Mouse (Mus musculus): Measurements from ENCODE around the gene Adgrg6. TPM values are rescaled to one million over a fixed set of nuclear protein-coding genes. Genes with fewer than 3 reads are reported as not detected.

Gene Adgrg6
- total RNA-seq, 2 experiments from 2014 or later, result 2.3 to 2.6 TPM

DNA sequence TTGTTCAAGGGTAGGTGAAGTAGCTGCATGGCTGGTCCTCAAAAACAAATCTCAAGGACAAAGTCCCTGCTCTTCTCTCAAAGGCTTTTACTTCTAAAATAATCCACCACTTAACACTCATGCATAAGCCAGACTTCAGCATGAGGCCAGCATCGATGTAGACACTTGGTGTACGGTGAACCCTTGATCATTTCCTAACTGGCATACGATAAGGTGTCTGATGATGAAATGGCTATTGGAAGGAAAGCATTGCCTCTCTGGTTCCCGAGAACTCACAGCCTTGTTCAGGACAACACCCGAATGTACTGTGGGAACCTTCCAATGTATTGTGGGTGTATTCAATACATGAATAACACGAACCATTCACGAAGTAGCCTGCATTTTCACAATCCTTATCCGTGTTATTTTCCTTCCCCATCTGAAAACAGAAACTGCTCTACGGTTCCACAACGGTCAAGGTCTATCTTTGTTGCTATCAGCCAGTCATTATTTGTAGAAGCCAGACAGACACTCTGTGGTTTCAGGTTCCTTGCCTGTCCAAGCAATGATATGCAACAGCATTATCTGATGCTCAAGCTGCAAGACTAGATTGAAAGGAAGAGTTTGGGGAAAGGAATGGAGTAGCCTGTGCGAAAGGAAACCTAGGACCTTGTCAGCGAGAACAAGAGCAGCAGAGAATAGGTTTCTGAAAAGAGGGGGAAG is 99.7 kb downstream of the Adgrg6 start:
- intact Hi-C loops (cut with DNase I; ENCODE audit: low total_unique reads), result loop anchor here (5.0 kb wide), 1 partner anchor 262 kb away; the partner anchor contains the start of genes Nmbr and Vta1
- DNase-seq, result no peak

- no peak for DNase-seq
- intact Hi-C loops (cut with DNase I; ENCODE audit: low total_unique reads), result no loop called here
Measured at GRCm38 (mm10) chr10:14440860-14441579, 104.4 kb downstream of the Adgrg6 start.

DNA sequence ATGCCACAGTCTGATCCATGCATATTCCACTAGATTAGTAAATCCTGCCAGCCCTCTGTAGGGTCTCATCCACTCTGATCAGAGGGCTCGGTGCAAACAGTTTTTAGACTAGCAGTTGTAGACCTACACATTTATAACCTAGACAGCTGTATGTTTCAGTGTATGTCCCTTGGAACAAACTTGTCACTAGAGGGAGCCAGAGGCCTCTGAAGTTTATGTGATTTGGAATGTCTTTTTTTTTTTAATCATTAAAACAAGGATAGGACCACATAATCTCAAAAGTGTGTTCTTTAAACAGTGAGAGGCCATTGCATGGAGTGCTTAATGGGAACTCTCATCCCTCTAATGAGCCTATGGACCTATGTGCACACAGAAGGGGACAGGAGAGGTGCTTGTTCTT is 141.4 kb downstream of the Adgrg6 start:
- DNase-seq, result no peak
- intact Hi-C loops (cut with DNase I; ENCODE audit: low total_unique reads), result loop anchor here (5.0 kb wide), 1 partner anchor 303 kb away; the partner anchor contains the start of genes Nmbr and Vta1

DNA sequence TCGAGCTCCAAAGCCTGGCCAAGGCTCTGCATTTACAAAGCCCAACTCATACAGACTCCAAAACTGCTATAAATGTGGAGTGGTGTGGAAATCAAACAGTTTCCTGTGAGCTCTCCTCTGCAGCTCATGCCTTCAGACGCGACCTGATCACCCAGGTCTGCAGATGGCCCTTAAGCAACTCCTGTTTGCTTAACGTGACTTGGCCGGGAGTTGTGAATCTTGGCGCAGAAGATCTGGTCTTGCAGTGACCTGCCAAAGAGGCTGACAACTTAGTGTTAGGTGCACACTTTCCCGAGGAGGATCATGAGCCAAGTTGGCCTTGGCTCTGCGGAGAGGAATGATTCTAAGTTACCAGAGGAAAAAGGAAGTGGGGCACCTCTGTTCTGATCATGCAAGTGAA is 143.7 kb downstream of the Adgrg6 start:
- intact Hi-C loops (cut with DNase I; ENCODE audit: low total_unique reads), result loop anchor here (5.0 kb wide), 1 partner anchor 306 kb away; the partner anchor contains the start of genes Nmbr and Vta1
- DNase-seq, result peak; percentile 66

DNA sequence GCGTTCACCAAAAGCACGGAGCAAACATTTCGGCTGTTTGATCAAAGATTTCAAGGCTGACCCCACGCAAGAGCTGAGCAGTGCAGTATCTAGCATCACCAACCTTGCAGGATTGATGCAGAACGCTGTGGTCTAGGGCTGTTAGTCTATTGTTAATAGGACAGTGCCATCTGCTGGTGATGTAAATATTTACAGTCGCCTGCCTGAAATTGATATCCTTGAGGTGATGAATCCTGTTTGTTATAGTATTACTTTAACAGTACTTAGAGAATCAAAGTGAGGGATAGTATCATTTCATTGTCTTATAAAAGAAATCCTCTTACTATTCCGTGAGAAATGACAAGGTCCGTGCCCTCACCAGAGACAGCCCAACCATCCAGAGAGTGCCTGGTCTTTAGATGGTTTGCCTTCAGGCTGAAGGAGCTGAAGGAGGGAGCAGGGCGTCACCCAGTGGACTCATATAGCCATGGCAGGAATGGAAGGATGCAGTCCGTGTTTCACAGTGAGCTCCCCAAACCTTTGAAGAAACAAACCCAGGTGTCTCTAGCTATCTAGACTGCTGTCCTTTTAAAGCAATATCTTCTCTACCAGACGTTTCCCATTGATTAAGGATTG is 154.3 kb downstream of the Adgrg6 start:
- DNase-seq, result peak; percentile 67
- intact Hi-C loops (cut with DNase I; ENCODE audit: low total_unique reads), result no loop called here

- intact Hi-C loops (cut with DNase I; ENCODE audit: low total_unique reads), result no loop called here
- DNase-seq, result no peak
Measured at GRCm38 (mm10) chr10:14385574-14385973, 159.9 kb downstream of the Adgrg6 start.

- intact Hi-C loops (cut with DNase I; ENCODE audit: low total_unique reads), result no loop called here
- DNase-seq, result peak; percentile 4
Measured at GRCm38 (mm10) chr10:14365065-14365589, 180.3 kb downstream of the Adgrg6 start.

DNA sequence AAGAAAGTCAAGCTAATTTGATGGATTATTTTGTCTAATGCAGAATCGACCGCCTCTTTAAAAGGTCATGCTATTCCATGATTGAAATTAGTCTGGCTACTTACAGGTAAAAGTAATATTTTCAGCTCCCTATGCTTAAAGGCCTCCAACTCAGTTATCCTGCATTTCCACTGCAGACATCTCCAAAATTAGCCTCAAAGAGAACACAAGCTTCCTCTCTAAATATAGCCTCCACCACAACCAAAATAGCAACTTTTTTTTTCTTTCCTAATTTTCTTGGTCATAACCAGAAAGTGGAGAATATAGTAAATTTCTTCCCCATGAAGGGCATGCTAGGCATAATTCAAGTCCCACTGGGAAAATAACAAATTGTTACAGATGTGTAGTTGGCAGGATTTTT is 182.2 kb downstream of the Adgrg6 start:
- DNase-seq, result no peak
- intact Hi-C loops (cut with DNase I; ENCODE audit: low total_unique reads), result no loop called here

GRCm38 (mm10) chr10:14358271-14358670 is 187.2 kb downstream of the Adgrg6 start:
- intact Hi-C loops (cut with DNase I; ENCODE audit: low total_unique reads), result no loop called here
- DNase-seq, result no peak

Other genes starting within 250 kb of the Adgrg6 start
- 10 to 100 TPM; 34.2 to 35.0 TPM for gene Vta1, start 159.9 kb upstream of the Adgrg6 start, total RNA-seq (2021)
- gene Nmbr, start 159.9 kb upstream of the Adgrg6 start, total RNA-seq (2021), result not detected
- not detected for gene Gje1, start 172.6 kb upstream of the Adgrg6 start, total RNA-seq (2021)

Data from gastrocnemius, postnatal 14 days (tissue).